Mouse (Mus musculus): ENCODE data around the gene Rsrc1. TPM values are rescaled to one million over a fixed set of nuclear protein-coding genes. Genes with fewer than 3 reads are reported as not detected.

The Rsrc1 gene
- 40.5 TPM for polyA plus RNA-seq (2017; shearing (Covaris generic))

GRCm38 (mm10) chr3:66981101-66981661 lies at the start of gene Rsrc1:
Gene Rsrc1, plus strand, starts transcription at chr3:66981390.

GRCm38 (mm10) chr3:66981706-66982105 lies 516 bp downstream of the Rsrc1 start, which contains the start of gene Shox2:
Gene Shox2, minus strand, starts transcription at chr3:66981771.

GRCm38 (mm10) chr3:67373872-67374271 lies 392.7 kb downstream of the Rsrc1 start, which contains the start of gene Mlf1:
Gene Mlf1, plus strand, starts transcription at chr3:67374097.

GRCm38 (mm10) chr3:67375063-67375462 lies 393.9 kb downstream of the Rsrc1 start, which contains the start of gene Gm17402:
Gene Gm17402, minus strand, starts transcription at chr3:67375163.

Other genes starting within 250 kb of the Rsrc1 start
- not detected for gene Shox2, start 381 bp downstream of the Rsrc1 start, polyA plus RNA-seq (2017; shearing (Covaris generic))

Measured in CD4-positive, CD25-positive, alpha-beta regulatory T cell, adult 9 weeks (primary cell).